Mouse (Mus musculus) heart, postnatal 4 days (tissue): Measurements from ENCODE around the gene Arl6ip5. TPM values are rescaled to one million over a fixed set of nuclear protein-coding genes. Genes with fewer than 3 reads are reported as not detected.
A peak's percentile ranks its signal among the peaks of the same experiment; 100 is the strongest.

Experiments
- DNase-seq: peaks from one replicate; pipeline ENCODE4 v3.0.0; 2021
- total RNA-seq, 2 experiments: library from RNA; stranded (reverse); gene quantifications; 2 replicates each; pipeline ENCODE4 v1.2.3; 2021

Gene Arl6ip5
- total RNA-seq, result 10 to 100 TPM; 94.2 to 95.1 TPM

GRCm38 (mm10) chr6:97210191-97210961, at the start of gene Arl6ip5:
Gene Arl6ip5 (plus strand): TSS chr6:97210689.
- DNase-seq, result peak; percentile 90

GRCm38 (mm10) chr6:97175716-97176115, 34.8 kb upstream of the Arl6ip5 start:
- DNase-seq, result no peak

GRCm38 (mm10) chr6:97178491-97179366, 31.8 kb upstream of the Arl6ip5 start, which contains the start of gene Tmf1:
Gene Tmf1 (minus strand): TSS chr6:97179122.
- DNase-seq, result peak; percentile 95

- peak; percentile 12 for DNase-seq
These were observed 31.1 kb upstream of the Arl6ip5 start for GRCm38 (mm10) chr6:97179367-97179828.

- DNase-seq, result no peak
These were observed 10.1 kb upstream of the Arl6ip5 start for GRCm38 (mm10) chr6:97200437-97200836.

GRCm38 (mm10) chr6:97202477-97202876, 8.0 kb upstream of the Arl6ip5 start:
- DNase-seq, result no peak

GRCm38 (mm10) chr6:97204252-97204869, 6.1 kb upstream of the Arl6ip5 start:
- DNase-seq, result no peak

- DNase-seq, result peak; percentile 42
These were observed 5.5 kb upstream of the Arl6ip5 start for GRCm38 (mm10) chr6:97204952-97205351.

- DNase-seq, result peak; percentile 100
These were observed 5.0 kb upstream of the Arl6ip5 start, which contains the start of gene Uba3 for GRCm38 (mm10) chr6:97205439-97205885. Gene Uba3 (minus strand): TSS chr6:97205647.

- no peak for DNase-seq
These were observed 3.4 kb upstream of the Arl6ip5 start for GRCm38 (mm10) chr6:97207085-97207484.

- no peak for DNase-seq
These were observed 2.1 kb upstream of the Arl6ip5 start for GRCm38 (mm10) chr6:97208406-97208805.

- no peak for DNase-seq
These were observed 1.3 kb upstream of the Arl6ip5 start for GRCm38 (mm10) chr6:97209201-97209600.

GRCm38 (mm10) chr6:97209751-97210150, 738 bp upstream of the Arl6ip5 start:
- DNase-seq, result no peak

GRCm38 (mm10) chr6:97210962-97211601, 593 bp downstream of the Arl6ip5 start:
- DNase-seq, result peak; percentile 22

GRCm38 (mm10) chr6:97211981-97212380, 1.5 kb downstream of the Arl6ip5 start:
- DNase-seq, result peak; percentile 33

- no peak for DNase-seq
These were observed 5.8 kb downstream of the Arl6ip5 start for GRCm38 (mm10) chr6:97216154-97216821.

GRCm38 (mm10) chr6:97220672-97221071, 10.2 kb downstream of the Arl6ip5 start:
- no peak for DNase-seq

- DNase-seq, result no peak
These were observed 10.9 kb downstream of the Arl6ip5 start for GRCm38 (mm10) chr6:97221205-97222025.

- no peak for DNase-seq
These were observed 11.8 kb downstream of the Arl6ip5 start for GRCm38 (mm10) chr6:97222321-97222720.

- no peak for DNase-seq
These were observed 12.5 kb downstream of the Arl6ip5 start for GRCm38 (mm10) chr6:97222931-97223467.
